Mouse (Mus musculus) ES-E14 (cell line): ENCODE results near the gene Fam241a.

Source experiments
- CHD2 ChIP-seq: IDR thresholded peaks from 2 replicates; pipeline ENCODE4 v1.6.1; 2014; ENCODE audit warnings: mild to moderate bottlenecking, low read depth, low read length, inconsistent platforms
- ZNF384 ChIP-seq: IDR thresholded peaks from 2 replicates; pipeline ENCODE4 v1.6.1; 2012; ENCODE audit warnings: low read depth, low read length, inconsistent platforms

GRCm38 (mm10) chr3:127820400-127820799, 75.7 kb downstream of the Fam241a start:
- TF ChIP-seq CHD2 (no peak), ZNF384 (no peak)
